Mouse (Mus musculus) retina, embryonic 14.5 days (tissue): ENCODE data around the gene Rpl23.
A peak's percentile ranks its signal among the peaks of the same experiment; 100 is the strongest.

Source experiments
- DNase-seq: peaks from one replicate; pipeline ENCODE4 v3.0.0-alpha.2; 2015; ENCODE audit warnings: low spot score

The Rpl23 gene

DNA sequence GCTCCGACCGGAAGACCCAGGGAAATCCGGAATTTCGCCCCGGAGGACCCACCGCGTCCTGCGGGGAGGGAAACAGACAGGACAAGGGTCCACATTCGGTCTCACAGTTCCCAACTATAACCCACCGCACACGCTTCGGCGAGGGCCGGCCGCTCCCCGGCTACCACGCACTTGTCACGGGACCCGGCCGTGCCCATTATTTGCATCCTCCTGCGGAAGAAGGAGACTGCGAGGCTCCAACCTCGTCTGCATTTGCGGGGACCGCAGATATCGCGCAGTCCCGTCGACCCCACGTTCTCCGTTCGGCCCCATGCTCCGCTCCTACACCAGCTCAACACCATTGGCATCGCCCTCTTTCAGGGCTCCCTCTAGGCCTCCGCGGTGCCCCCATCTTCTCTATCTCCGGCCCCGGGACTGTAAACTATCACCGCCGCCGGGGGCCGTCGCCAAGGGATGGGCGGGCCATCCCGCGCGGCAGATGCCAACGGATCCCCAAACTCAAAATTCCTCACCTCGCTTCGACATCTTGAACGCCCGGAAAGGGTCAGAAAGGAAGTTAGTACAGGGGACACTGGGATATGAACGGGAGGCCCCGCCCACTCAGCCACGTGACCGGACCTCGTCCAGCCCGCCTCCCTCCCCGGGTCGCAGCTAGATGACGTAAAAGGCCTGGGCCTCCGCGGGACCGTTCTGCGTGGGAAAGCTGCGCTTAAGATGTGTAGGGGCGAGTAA lies at the start of gene Rpl23:
Rpl23 (minus strand) TSS at position 606 of the 732 bp plus-strand sequence.
- DNase-seq, result peak; percentile 99

DNA sequence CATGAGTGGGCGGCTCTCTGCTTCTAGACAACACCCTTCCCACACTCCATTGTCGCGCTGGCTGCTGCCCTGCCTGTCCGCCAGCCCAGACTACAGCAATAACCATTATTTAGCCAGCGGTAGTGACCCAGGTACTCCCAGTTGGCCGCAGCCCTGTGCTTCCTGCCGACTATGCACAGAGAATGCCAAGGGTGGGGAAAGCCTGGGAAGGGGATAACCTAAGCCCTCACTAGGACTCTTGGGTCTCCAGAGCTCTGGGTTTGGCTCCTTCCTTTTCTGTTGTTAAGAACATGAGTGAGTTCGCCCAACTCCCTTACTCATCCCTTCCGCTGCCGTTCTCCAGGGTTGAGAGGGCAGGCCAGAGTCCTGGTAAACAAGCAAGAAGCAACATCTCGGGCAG lies 49.8 kb upstream of the Rpl23 start:
- no peak for DNase-seq

DNA sequence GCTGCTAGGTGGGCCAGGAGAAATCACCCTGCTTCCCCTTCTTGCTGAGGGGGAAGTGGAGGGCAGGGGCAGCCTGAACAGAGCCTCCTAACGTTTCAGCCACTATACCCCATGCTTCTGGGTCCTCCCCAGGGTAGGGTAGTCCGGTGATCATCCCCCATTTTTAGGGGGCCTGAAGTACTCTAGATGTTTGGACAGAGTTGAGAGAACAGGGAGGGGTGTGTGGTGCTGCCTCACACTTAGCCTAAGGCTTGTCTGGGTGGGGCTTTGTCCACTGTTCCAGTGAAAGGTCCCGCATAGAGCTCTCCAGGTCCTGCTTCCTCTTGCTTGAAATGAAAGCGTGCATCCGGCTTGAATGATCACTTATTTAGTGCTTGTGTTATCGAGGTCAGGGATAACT lies 48.3 kb upstream of the Rpl23 start:
- no peak for DNase-seq

DNA sequence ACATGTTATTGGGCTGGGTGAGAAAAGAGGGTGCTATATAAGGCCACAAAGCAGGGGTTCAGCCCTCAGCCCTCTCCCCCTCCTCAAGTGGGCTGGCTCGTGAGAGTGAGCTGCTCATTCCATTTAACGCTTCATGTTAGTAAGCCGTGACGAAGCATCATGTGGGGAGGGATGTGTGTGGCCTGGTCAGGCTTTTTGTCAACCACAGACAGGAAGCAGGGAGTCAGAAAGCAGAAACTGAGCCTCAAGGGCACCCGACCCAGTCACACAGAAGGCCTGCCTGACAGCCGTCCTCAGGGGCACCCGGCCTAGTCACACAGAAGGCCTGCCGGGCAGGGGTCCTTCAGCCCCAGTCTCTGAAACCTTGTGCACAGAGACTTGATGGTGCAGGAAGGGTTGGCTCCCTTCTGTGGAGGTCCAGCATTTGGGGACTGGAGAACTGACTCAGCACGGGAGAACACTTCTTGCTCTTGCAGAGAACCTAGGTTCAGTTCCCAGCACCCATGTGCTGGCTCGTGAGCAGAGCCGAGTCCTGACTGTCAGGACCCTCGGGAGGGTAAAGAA lies 47.8 kb upstream of the Rpl23 start:
- DNase-seq, result no peak

DNA sequence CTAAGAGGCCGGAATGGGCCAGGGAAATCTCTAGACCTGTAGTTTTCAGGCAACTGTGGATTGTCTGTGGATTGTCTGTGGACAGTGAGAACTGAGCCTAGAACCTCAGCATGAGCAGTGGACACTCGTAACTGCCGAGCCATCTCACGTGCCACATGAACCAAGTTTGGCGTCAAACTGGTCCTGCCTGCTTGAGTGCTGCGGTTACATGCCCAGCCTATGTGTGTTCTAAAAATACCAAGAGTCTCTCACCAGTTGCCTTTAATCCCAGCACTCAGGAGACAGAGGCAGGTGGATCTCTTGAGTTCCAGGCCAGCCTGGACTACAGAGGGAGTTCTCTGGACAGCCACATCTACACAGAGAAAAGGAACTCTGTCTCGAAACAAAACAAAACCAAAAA lies 47.1 kb upstream of the Rpl23 start:
- DNase-seq, result no peak

DNA sequence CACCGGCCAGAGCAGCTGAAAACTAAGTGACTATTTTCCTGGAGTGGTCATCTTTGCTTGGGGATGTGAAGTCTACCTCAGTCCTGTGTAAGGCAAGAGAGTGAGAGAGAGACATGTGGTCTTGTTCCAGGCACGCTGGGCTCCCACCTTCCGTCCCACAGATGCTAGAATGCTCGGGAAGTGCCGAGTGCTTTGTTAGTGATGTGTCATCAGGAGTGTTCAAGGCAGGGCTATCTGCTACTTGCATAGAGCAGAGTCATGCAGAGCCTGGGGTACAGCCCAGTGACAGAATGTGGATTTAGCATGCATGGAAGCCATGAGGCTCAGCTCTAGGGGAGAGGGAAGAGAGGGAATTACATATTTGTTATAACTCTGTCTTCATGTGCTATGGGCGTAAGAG lies 45.4 kb upstream of the Rpl23 start:
- DNase-seq, result no peak

DNA sequence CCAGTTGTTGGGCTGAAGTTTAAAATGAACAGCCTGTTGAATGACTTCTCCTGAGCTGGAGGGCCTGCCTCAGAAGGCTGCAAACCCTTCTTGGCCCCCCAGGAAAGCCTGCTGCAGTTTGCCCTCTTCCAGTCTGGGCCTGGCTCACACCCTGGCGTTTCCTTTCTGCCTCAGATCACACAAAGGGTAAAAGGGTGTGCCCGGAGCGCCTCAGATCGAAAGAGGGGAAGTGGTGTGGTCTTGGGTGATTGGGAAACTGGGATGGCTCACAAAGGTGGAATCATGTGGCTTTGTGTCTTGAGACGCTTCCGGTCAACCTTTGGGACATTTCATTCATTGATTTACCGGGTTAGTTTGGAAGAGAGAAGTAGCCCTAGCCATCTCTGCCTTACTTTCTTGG lies 44.2 kb upstream of the Rpl23 start:
- DNase-seq, result no peak

DNA sequence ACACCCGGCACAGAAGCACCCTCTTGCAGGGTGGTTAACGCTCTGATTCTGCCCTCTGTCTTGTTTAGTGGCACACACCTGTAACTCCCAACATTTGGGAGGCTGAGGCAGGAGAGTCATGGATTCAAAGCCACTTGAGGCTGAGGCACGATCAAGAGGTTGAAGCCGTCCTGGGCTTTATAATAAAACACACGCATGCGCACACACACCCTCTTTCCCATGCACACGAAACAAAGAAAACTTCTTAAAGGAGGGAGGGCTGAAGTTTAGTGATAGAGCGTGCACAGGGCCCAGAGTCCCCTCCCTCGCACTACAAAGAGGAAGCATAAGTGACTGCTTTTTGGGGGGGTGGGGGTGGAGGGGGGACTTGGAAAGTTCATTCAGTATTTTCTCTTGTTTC lies 43.7 kb upstream of the Rpl23 start:
- DNase-seq, result no peak

DNA sequence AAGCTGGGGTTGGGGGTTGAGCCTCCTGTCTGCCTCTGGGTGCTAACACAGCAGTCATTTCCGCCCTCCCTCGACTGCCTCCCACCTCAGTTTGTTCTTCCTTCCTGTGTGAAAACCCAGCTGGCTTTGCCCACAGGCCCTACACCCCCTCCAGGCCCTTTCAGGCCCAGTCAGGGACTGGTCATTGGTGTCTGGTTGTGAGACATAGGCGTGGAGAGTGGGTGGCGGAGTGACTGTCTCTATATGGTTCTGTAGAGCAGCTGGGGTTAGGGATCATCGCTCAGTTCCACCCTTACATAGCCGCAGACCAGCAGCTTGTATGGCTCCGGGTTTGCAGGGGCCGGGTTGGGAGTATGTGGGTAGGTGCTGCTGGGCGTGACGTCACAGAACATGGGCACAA lies 43.1 kb upstream of the Rpl23 start:
- no peak for DNase-seq

DNA sequence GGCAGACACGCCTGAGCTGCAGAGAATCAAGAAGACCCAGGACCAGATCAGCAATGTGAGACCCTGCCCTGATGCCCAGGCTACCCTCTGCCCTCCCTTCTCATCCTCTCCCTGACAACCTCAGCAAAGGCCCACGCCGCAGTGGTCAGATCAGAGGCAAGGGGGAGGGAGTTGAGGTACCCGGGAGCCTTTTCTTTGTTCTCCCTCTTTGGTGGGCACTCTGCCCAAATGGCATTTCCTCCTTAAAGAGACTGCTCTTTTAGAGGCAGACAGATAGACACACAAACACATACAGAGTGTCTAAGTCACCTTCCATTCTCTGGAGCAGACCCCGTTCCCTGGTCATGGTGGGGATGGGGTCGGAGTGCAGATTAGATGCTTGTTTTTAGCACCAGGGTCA lies 42.7 kb upstream of the Rpl23 start:
- DNase-seq, result no peak

DNA sequence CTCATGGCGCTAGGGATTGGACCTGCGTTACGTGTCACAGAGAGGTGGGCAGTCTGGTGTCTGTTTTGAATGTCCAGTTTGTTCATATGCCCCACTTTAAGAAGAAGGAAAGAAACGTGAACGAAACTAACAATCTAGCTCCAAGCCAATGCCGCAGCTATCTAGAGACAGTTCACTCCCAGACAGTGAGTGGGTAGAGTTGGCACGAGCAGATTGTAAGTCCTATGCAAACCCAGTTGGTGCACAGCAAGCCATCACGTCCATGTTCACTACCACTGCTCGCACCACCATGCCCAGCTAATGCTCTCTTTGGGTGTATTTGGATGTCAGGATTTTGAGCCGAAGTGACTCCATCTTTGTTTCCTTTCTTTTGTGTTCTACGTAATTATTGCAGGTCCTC lies 41.9 kb upstream of the Rpl23 start:
- DNase-seq, result no peak

DNA sequence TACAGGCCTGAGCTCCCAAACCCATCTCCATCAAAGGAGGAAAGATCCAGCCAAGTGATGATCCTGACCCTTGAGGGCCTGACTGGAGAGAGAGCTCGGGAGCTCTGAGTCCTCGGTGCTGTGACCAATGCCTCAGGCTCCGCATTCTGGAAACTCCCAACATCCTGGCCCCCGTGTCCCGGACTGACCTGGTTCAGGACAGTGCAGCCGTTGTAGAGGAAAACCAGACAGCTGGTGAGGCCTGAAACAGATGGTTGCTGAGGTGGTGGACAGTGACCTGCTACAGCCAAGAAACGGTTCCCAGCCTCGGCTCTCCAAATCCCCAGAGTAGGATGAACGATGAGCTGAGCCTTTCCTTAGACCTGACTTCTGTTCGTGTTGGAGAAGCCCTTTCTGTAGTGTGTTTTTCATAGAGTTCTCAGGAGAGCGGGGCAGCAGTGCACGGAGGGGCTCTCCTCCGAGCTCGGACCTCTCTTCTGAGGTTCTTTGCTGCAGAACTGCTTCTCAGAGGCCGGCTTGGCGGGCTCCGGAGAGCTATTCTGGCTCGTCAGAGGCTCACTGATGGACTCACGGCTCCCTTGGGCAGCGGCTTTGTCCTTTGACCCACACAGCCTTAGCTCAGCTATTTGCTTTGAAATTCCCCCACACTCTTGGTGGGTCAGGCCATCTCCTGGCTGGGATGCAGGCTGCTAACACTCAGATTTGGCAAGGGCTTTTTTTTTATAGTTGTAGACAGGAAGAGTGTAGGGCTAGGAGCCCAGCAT lies 40.8 kb upstream of the Rpl23 start:
- no peak for DNase-seq

DNA sequence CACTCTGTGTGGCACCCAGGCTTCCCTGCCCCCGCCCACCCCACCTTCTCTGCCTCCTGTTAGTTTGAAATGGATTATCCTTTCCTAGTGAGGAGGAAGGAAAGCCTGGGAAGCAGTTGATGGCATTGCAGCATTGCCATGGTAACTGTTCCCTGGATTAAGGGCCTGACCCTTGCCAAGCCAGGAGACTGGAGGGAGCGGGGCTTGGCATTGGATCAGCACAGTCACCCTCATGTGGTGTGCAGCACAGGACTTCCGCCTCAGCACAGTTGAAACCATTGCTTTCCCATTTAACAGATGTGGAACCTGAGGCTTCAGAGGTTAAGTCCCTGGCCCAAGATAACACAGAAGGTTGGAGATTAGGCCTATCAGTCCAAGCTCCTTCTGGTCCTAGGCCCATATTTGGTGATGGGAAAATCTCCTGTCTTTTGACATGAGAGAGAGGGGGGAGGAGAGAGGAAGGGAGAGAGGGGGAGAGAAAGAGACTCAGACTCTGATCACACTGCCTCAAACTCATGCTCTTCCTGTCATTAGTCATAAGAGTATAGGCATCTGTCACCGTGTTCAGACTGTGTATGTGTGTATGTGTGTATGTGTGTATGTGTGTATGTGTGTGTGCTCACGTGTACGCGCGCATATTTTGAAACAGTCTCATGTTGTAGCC lies 39.3 kb upstream of the Rpl23 start:
- no peak for DNase-seq

DNA sequence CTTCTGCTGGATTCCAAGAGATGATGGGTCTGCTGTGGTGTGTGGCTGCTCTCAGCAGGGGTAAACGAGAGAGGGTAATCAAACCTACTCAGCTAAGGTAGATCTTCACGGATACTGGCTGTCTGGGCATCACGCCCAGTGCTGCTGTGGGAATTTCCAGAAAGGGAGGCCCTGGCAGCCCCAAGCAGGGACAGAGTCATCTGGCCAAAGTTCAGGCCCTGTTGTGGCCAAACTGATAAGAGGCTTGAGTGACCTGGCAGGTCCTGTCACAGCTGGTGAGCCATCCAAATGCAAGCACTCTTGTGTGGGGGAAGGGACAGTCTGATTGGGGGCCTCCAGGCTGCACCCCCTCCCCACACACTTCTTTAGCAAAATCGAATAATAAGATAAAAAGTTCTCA lies 38.6 kb upstream of the Rpl23 start:
- DNase-seq, result no peak

DNA sequence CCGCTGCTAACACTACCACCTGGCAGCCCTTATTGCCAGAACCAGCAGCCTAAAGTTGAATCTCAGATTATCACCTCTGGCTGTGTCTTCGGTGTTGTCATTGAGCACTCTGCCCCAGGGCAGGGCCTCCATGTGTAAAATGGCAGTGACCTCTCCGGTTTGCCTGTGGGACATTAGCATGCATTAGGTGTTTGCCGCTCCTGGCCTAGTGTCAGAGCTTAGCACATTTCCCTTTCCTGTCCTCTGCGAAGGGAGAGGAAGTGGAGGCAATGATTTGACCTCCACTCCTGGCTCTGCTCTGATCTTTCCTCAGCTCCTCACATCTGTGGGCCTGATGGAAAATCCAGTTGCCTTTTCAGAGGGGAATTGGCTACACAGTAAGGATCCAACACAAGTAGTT lies 37.7 kb upstream of the Rpl23 start:
- no peak for DNase-seq

DNA sequence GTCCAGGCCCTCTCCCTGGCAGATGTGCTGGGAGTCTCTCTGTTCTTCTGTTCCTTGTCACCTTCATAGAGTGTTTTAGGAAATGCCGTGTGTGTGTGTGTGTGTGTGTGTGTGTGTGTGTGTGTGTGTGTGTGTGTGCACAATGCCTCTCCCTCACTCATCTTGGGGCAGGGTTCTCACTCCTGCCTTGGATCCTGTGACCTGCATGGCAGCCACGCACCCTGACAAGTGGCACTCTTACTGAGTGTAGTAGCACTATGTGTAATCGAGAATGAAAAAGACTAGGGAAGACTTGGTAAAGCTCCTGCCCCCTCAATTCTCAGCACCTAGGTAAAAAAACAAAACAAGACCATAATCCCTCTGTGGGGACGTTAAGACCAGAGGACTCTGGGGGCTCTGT lies 36.9 kb upstream of the Rpl23 start:
- DNase-seq, result no peak

DNA sequence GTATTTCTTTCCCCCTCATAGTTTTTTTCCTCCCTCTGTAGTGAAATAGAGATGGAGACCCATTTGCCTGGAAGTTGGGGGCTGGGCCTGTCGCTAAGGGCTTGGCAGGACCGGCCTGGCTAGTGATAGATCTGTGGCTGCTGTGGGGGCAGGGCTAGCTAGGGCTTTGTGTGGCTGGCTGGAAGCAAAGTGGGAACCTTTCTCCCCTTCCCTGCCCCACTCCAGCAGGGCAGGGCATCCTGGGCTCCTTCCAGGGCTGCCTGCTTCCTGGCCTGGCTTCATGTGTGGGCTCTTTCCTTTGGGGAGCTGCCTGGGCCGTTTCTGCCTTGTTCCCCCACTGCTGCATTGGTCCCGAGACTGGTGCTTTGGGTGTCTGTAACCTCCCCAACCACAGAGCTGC lies 36.3 kb upstream of the Rpl23 start:
- peak; percentile 55 for DNase-seq

DNA sequence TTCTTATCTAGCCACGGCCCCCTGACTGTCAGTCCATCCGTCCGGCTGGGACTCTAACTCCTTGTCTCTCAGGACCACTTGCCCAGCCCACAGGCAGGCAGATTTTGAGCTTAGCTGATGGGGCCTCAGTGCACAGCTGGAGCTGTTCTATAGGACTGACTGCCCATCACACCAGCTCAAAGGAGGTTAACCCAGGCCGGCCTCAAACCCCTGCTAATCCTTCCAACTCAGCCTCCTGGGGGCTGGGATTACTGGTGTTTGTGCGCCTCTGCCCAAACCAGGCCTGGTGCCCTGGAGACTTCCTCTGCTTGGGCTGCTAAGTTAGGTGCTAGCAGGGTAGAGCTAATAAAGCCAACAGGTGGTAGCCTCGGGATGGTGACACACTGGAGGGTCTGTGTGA lies 35.8 kb upstream of the Rpl23 start:
- DNase-seq, result no peak

DNA sequence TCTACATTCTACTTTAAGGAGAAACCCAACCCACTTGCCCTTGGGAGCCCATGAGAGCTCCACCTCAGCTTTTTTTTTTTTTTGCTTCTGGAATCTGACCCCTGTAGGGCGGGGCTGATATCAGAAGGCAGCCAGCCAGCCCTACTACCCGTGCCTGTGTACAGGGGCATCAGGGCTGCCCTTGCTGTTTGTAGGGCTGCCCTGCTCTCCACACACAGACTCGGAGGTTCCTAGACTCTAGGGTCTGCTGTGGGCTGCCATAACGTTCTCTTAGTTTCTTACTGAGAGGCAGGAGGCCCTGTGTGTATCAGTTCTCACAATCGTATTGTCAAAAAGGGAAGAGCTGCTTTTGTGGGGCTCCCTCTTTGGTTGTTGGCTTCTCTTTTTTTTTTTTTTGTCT lies 35.1 kb upstream of the Rpl23 start:
- no peak for DNase-seq

DNA sequence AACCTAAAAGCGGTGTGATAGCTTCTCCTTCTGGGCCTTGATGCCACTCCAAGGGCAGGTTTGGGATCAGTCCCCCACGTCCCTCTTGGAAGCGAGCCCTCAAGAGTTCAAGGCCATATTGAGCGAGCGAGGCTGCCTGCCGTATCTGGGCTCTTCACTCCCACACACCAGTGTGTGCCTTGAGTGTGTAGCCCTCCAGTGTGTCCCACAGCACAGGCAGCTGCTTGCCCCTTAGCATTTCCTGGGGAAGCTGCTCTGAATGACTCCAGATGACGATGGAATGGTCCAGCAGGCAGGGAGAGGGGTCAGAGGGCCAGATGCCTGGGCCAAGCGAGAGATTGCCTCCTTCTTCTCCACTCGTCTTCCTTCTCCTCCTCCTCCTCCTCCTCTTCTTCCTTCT lies 34.7 kb upstream of the Rpl23 start:
- DNase-seq, result no peak

DNA sequence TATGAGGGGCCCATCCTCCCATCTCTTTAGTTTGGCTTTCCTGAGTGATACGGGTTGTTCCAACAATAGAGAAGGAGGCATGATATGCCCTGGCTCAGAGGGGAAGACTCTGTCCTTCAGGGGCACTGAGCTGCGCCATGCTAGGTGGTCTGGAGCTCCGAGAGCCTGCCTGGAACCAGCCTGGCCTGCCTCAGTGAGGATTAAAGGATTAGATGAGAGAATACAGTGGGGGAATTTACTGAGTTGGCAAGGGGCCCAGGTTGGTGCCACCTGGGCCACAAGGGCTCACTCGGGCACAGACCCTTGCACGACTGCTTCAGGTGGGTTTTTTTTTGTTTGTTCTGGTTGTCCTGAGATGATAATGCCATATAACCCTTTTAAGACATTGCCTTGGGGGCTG lies 33.9 kb upstream of the Rpl23 start:
- DNase-seq, result no peak

DNA sequence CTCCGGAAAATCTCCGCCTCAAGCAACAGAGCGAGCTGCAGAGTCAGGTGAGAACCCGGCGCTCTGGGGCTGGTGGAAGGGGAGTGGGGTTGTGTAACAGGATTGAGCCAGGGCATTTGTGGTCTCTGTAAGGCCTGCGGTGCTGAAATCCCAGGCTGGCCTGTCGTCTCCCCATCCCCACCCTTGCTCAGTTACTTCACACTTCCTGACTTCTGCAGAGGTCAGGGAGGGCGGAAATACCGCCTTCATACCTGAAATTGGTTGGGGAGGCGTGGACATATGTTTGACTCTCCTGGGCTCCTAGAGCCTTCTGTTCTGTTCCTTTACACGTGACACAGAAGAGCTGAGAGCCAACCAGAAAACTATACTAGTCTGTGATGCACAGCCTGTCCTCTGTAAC lies 33.5 kb upstream of the Rpl23 start:
- no peak for DNase-seq
